Mouse (Mus musculus) G1E (cell line): ENCODE measurements around the gene Tagln. TPM values are rescaled to one million over a fixed set of nuclear protein-coding genes. Genes with fewer than 3 reads are reported as not detected.

Source experiments
- ATAC-seq: 2 replicates; pipeline ENCODE4 v1.8.0; 2016; ENCODE audit warnings: mild to moderate bottlenecking; ENCODE audit not compliant: insufficient number of reproducible peaks, poor library complexity, low FRiP score, severe bottlenecking; ENCODE audit errors: extremely low read depth
- DNase-seq: peaks from one replicate; pipeline ENCODE4 v3.0.0; 2012; ENCODE audit warnings: low spot score
- H3K27me3 ChIP-seq: 2 replicates; pipeline ENCODE4 v1.6.1; 2012; ENCODE audit warnings: mild to moderate bottlenecking, low read length, inconsistent platforms; ENCODE audit not compliant: insufficient read depth
- H3K36me3 ChIP-seq: replicated peaks from 2 replicates; pipeline ENCODE3; 2012; ENCODE audit warnings: mild to moderate bottlenecking, inconsistent platforms
- H3K4me1 ChIP-seq: 2 replicates; pipeline ENCODE4 v1.6.1; 2012; ENCODE audit warnings: low read depth, low read length, inconsistent platforms, mixed read lengths; ENCODE audit not compliant: insufficient read depth
- H3K4me3 ChIP-seq: 2 replicates; pipeline ENCODE4 v1.5.1; 2012; ENCODE audit warnings: low read depth, mild to moderate bottlenecking, inconsistent platforms, low read length, moderate library complexity, mixed read lengths
- H3K9me3 ChIP-seq: replicated peaks from 2 replicates; pipeline ENCODE4 v1.6.1; 2012; ENCODE audit warnings: inconsistent platforms
- CTCF ChIP-seq: IDR thresholded peaks from 2 replicates; pipeline ENCODE4 v1.5.1; 2012; ENCODE audit warnings: low read depth, low read length, inconsistent platforms, mixed read lengths
- GATA1 ChIP-seq: IDR thresholded peaks from 2 replicates; pipeline ENCODE4 v1.6.1; 2012; ENCODE audit warnings: borderline replicate concordance, low read length, inconsistent platforms, mixed read lengths
- GATA2 ChIP-seq: IDR thresholded peaks from 2 replicates; pipeline ENCODE4 v1.6.1; 2012; ENCODE audit warnings: low read depth, low read length, inconsistent platforms, borderline replicate concordance
- POLR2AphosphoS5 ChIP-seq: IDR thresholded peaks from 2 replicates; pipeline ENCODE4 v1.6.1; 2012; ENCODE audit warnings: low read depth, low read length, inconsistent platforms; ENCODE audit not compliant: insufficient replicate concordance
- TAL1 ChIP-seq: conservative IDR thresholded peaks from 2 replicates; pipeline ENCODE4 v1.6.1; 2012; ENCODE audit warnings: low read depth, low read length, inconsistent platforms, mixed read lengths
- polyA plus RNA-seq: library from polyadenylated mRNA; stranded (reverse); fragments of >175 nt; gene quantifications from 2 replicates; pipeline ENCODE4 v1.2.3, GENCODE M21; 2012
- total RNA-seq, 2 experiments: library from RNA; stranded (forward) in 1 of 2; stranded (reverse) in 1 of 2; fragments of 200-1000 nt in 1 of 2; fragments of >200 nt in 1 of 2; fragmentation: Nextera tagmentation in 1 of 2; gene quantifications; 2 replicates each; pipeline ENCODE4 v1.2.3; 2014 to 2017

Gene Tagln
- total and polyA plus RNA-seq, 3 experiments: 0.03 to 0.38 TPM; not detected in 1

- no peaks in the 10 kb centered on the region for H3K4me1 ChIP-seq
- H3K36me3 ChIP-seq: peaks cover 96% of the 10 kb centered on the region
- DNase-seq: no peak
- no peak for ATAC-seq
- H3K9me3 ChIP-seq: no peaks in the 10 kb centered on the region
- no peak overlapping the region for H3K4me3 ChIP-seq
- no peaks in the 10 kb centered on the region for H3K27me3 ChIP-seq
- no peak for TF ChIP-seq GATA1
Measured at GRCm38 (mm10) chr9:45917041-45917934, 18.6 kb downstream of the Tagln start.

GRCm38 (mm10) chr9:45915659-45916058 is 20.2 kb downstream of the Tagln start:
- H3K4me1 ChIP-seq: no peaks in the 10 kb centered on the region
- H3K27me3 ChIP-seq: no peaks in the 10 kb centered on the region
- TF ChIP-seq TAL1: no peak
- ATAC-seq (no peak), DNase-seq (no peak)
- no peak overlapping the region for H3K4me3 ChIP-seq
- peaks cover 99% of the 10 kb centered on the region for H3K36me3 ChIP-seq
- H3K9me3 ChIP-seq: no peaks in the 10 kb centered on the region

GRCm38 (mm10) chr9:45911673-45912072 is 24.2 kb downstream of the Tagln start:
- H3K36me3 ChIP-seq: peaks cover 89% of the 10 kb centered on the region
- no peak overlapping the region for H3K4me3 ChIP-seq
- H3K9me3 ChIP-seq: no peaks in the 10 kb centered on the region
- no peak for TF ChIP-seq GATA1
- TF ChIP-seq TAL1: no peak
- peak; percentile 50 for TF ChIP-seq CTCF
- no peak for TF ChIP-seq POLR2AphosphoS5
- TF ChIP-seq GATA2: no peak
- no peak for DNase-seq
- H3K27me3 ChIP-seq: no peaks in the 10 kb centered on the region
- H3K4me1 ChIP-seq: peaks cover 22% of the 10 kb centered on the region
- no peak for ATAC-seq

- Histone ChIP-seq H3K27me3 (no peaks in the 10 kb centered on the region), H3K36me3 (peaks cover 83% of the 10 kb centered on the region), H3K9me3 (no peaks in the 10 kb centered on the region), H3K4me1 (peaks cover 22% of the 10 kb centered on the region), H3K4me3 (no peak overlapping the region)
- TF ChIP-seq POLR2AphosphoS5 (no peak), TAL1 (no peak), CTCF (no peak), GATA2 (no peak), GATA1 (no peak)
- DNase-seq (no peak), ATAC-seq (no peak)
Measured at GRCm38 (mm10) chr9:45910995-45911394, 24.9 kb downstream of the Tagln start.

- H3K27me3 ChIP-seq: no peaks in the 10 kb centered on the region
- peaks cover 58% of the 10 kb centered on the region for H3K36me3 ChIP-seq
- DNase-seq (no peak), ATAC-seq (no peak)
- H3K4me3 ChIP-seq: peak overlapping the region; percentile 98
- no peak for TF ChIP-seq TAL1
- TF ChIP-seq POLR2AphosphoS5: no peak
- no peak for TF ChIP-seq GATA2
- no peak for TF ChIP-seq CTCF
- no peak for TF ChIP-seq GATA1
- H3K9me3 ChIP-seq: no peaks in the 10 kb centered on the region
- H3K4me1 ChIP-seq: peaks cover 35% of the 10 kb centered on the region
Measured at GRCm38 (mm10) chr9:45907078-45907428, 28.8 kb downstream of the Tagln start.

GRCm38 (mm10) chr9:45906355-45907077 is 29.3 kb downstream of the Tagln start, which contains the start of the genes Pcsk7 and Rnf214:
Gene Pcsk7, plus strand, starts transcription at chr9:45906497.
Gene Rnf214, minus strand, starts transcription at chr9:45906911.
- DNase-seq (peak; percentile 98), ATAC-seq (peak; percentile 76)
- H3K27me3 ChIP-seq: no peaks in the 10 kb centered on the region
- no peak for TF ChIP-seq GATA2
- peak; percentile 72 for TF ChIP-seq CTCF
- H3K4me3 ChIP-seq: peak within 1 kb of the TSS; percentile 98
- peaks cover 35% of the 10 kb centered on the region for H3K4me1 ChIP-seq
- no peaks in the 10 kb centered on the region for H3K9me3 ChIP-seq
- peaks cover 58% of the 10 kb centered on the region for H3K36me3 ChIP-seq
